Mouse (Mus musculus) limb, embryonic 13.5 days (tissue): ENCODE measurements around the gene Cep112. TPM values are rescaled to one million over a fixed set of nuclear protein-coding genes. Genes with fewer than 3 reads are reported as not detected.
"Not testable (repeated sequence)": the region's sequence is repeated elsewhere in the genome, so short reads cannot be mapped to it uniquely, and the experiment has no call there.

Source experiments
- ATAC-seq: fragments of 200-750 bp; cut with Nextera tagmentation; 2 replicates; pipeline ENCODE4 v1.8.0; 2017; ENCODE audit warnings: low read depth, moderate number of reproducible peaks, moderate TSS enrichment; ENCODE audit not compliant: low FRiP score
- H3K27ac ChIP-seq: fragments of 300-500 bp; sonication (generic); 2 replicates; pipeline ENCODE4 v1.5.1; 2015; ENCODE audit warnings: inconsistent platforms, mild to moderate bottlenecking, moderate library complexity
- H3K27me3 ChIP-seq: fragments of 300-500 bp; sonication (generic); 2 replicates; pipeline ENCODE4 v1.6.1; 2015; ENCODE audit warnings: mild to moderate bottlenecking, inconsistent platforms
- H3K36me3 ChIP-seq: fragments of 300-500 bp; sonication (generic); 2 replicates; pipeline ENCODE4 v1.6.1; 2015; ENCODE audit warnings: inconsistent platforms, mild to moderate bottlenecking, moderate library complexity
- H3K4me1 ChIP-seq: fragments of 300-500 bp; sonication (generic); 2 replicates; pipeline ENCODE4 v1.6.1; 2015; ENCODE audit warnings: inconsistent platforms
- H3K4me2 ChIP-seq: fragments of 300-500 bp; sonication (generic); replicated peaks from 2 replicates; pipeline ENCODE4 v1.6.1; 2015; ENCODE audit warnings: inconsistent platforms, mild to moderate bottlenecking, moderate library complexity
- H3K4me3 ChIP-seq: fragments of 300-500 bp; sonication (generic); 2 replicates; pipeline ENCODE4 v1.5.1; 2015; ENCODE audit warnings: moderate library complexity, mild to moderate bottlenecking, inconsistent platforms
- H3K9ac ChIP-seq: fragments of 300-500 bp; sonication (generic); 2 replicates; pipeline ENCODE4 v1.6.1; 2015; ENCODE audit warnings: mild to moderate bottlenecking, inconsistent platforms
- H3K9me3 ChIP-seq: fragments of 300-500 bp; sonication (generic); 2 replicates; pipeline ENCODE4 v1.6.1; 2016; ENCODE audit warnings: inconsistent platforms
- WGBS: fragments of 180-500 bp; shearing (Covaris S2); methylation state at CpG from one replicate; pipeline ENCODE4 v1.1.7; 2015; 5-methylcytosine and 5-hydroxymethylcytosine counted together
- polyA plus RNA-seq: library from polyadenylated mRNA; unstranded; fragments of >200 nt; fragmentation: Nextera tagmentation; extraction: Ambion mirVana; gene quantifications from 2 replicates; pipeline ENCODE4 v1.2.1, GENCODE M21; 2015

Gene Cep112
- polyA plus RNA-seq, 1 experiment from 2014 or later, result 20.7 TPM

- no peak overlapping the region for H3K4me3 ChIP-seq
- H3K27ac ChIP-seq, result no peak overlapping the region
- H3K4me1 ChIP-seq, result peaks cover 24% of the 10 kb centered on the region
- H3K4me2 ChIP-seq, result no peak overlapping the region
- no peak overlapping the region for H3K9ac ChIP-seq
- H3K36me3 ChIP-seq, result no peaks in the 10 kb centered on the region
- no peak for ATAC-seq
- no peaks in the 10 kb centered on the region for H3K27me3 ChIP-seq
- WGBS, result 37% methylated on average over 8 of the region's 8 CpGs
- H3K9me3 ChIP-seq, result no peaks in the 10 kb centered on the region
Observed at GRCm38 (mm10) chr11:108865746-108866145, 440.8 kb downstream of the Cep112 start.

GRCm38 (mm10) chr11:108867538-108867937 lies 442.5 kb downstream of the Cep112 start:
- WGBS, result 44% methylated on average over 6 of the region's 6 CpGs
- H3K4me3 ChIP-seq, result no peak overlapping the region
- no peaks in the 10 kb centered on the region for H3K9me3 ChIP-seq
- peak; percentile 54; the same call in 1 of the 2 replicates for ATAC-seq
- H3K27ac ChIP-seq, result peak overlapping the region; percentile 88
- no peak overlapping the region for H3K9ac ChIP-seq
- no peaks in the 10 kb centered on the region for H3K36me3 ChIP-seq
- H3K4me1 ChIP-seq, result peaks cover 21% of the 10 kb centered on the region
- H3K4me2 ChIP-seq, result peak overlapping the region; percentile 26; the same call in 1 of the 2 replicates
- no peaks in the 10 kb centered on the region for H3K27me3 ChIP-seq

- H3K9ac ChIP-seq, H3K27me3 ChIP-seq, H3K9me3 ChIP-seq, ATAC-seq, H3K4me3 ChIP-seq, H3K27ac ChIP-seq, H3K36me3 ChIP-seq, H3K4me2 ChIP-seq: not testable (repeated sequence)
- WGBS, result 87% methylated on average over 1 of the region's 1 CpGs
- H3K4me1 ChIP-seq, result peaks cover 21% of the 10 kb centered on the region
Observed at GRCm38 (mm10) chr11:108871284-108871683, 446.3 kb downstream of the Cep112 start.

GRCm38 (mm10) chr11:108871748-108872147 lies 446.8 kb downstream of the Cep112 start:
- Histone ChIP-seq H3K9me3 (no peaks in the 10 kb centered on the region), H3K4me3 (no peak overlapping the region), H3K36me3 (no peaks in the 10 kb centered on the region), H3K9ac (no peak overlapping the region), H3K4me1 (peaks cover 20% of the 10 kb centered on the region), H3K4me2 (no peak overlapping the region), H3K27ac (no peak overlapping the region), H3K27me3 (no peaks in the 10 kb centered on the region)
- WGBS, result 81% methylated on average over 3 of the region's 3 CpGs
- no peak for ATAC-seq

DNA sequence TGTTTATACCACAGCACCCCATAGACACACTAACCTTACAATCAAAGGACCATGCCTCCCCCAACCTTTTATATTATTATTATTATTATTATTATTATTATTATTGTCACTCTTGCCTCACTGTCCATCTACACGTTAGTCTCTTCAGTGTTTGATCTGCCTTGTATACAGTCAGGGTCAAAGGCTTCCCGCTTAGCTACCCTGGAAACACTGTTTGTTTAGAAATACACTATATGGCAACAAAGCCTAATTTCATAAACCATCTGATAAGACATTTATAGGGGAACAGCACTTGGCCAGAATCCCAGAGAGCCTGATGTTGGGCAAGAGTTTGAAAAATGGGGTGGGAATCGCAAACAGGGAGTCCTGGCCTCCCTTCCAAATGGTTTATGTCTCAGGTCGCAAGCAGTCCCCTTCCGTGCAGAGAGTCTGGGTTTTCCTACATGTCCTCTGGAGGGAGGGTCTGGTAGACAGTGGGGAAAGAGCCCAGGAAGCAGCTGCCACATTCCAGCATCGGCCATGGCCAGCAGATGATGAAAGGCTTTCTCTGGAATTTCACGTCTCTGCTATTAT lies 451.7 kb downstream of the Cep112 start:
- no peaks in the 10 kb centered on the region for H3K9me3 ChIP-seq
- 57% methylated on average over 7 of the region's 7 CpGs for WGBS
- H3K4me1 ChIP-seq, result peaks cover 20% of the 10 kb centered on the region
- no peaks in the 10 kb centered on the region for H3K27me3 ChIP-seq
- no peak overlapping the region for H3K9ac ChIP-seq
- no peak for ATAC-seq
- H3K4me3 ChIP-seq, result no peak overlapping the region
- no peaks in the 10 kb centered on the region for H3K36me3 ChIP-seq
- H3K4me2 ChIP-seq, result no peak overlapping the region
- H3K27ac ChIP-seq, result no peak overlapping the region

- H3K4me3 ChIP-seq, result no peak overlapping the region
- H3K27me3 ChIP-seq, result no peaks in the 10 kb centered on the region
- H3K36me3 ChIP-seq, result no peaks in the 10 kb centered on the region
- H3K9ac ChIP-seq, result no peak overlapping the region
- peaks cover 25% of the 10 kb centered on the region for H3K4me1 ChIP-seq
- no peaks in the 10 kb centered on the region for H3K9me3 ChIP-seq
- no peak overlapping the region for H3K27ac ChIP-seq
- 75% methylated on average over 5 of the region's 5 CpGs for WGBS
- no peak for ATAC-seq
- no peak overlapping the region for H3K4me2 ChIP-seq
Observed at GRCm38 (mm10) chr11:108877520-108877919, 452.5 kb downstream of the Cep112 start.

DNA sequence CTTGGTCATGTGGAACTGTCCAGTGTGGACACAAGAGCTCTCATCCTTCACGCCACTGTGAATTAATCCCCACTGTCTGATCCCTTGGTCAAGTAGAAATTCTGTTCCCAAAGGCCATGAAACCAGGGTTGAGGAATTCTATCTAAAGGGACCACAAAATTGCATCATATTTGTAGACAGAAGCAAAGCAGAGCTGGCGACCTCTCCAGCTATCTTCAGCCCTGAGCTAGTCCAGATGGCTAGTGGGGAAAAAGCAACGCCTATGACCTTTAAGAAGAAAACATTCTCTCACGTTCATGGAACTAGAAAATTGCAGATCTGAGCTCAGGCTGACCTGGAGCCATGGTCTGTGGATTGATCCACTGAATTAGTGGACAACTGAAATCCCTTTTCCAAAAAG lies 455.6 kb downstream of the Cep112 start:
- Histone ChIP-seq H3K27ac (no peak overlapping the region), H3K4me3 (no peak overlapping the region), H3K36me3 (no peaks in the 10 kb centered on the region), H3K9me3 (no peaks in the 10 kb centered on the region), H3K27me3 (no peaks in the 10 kb centered on the region), H3K4me1 (peaks cover 27% of the 10 kb centered on the region), H3K9ac (no peak overlapping the region), H3K4me2 (no peak overlapping the region)
- 78% methylated on average over 4 of the region's 4 CpGs for WGBS
- ATAC-seq, result no peak

DNA sequence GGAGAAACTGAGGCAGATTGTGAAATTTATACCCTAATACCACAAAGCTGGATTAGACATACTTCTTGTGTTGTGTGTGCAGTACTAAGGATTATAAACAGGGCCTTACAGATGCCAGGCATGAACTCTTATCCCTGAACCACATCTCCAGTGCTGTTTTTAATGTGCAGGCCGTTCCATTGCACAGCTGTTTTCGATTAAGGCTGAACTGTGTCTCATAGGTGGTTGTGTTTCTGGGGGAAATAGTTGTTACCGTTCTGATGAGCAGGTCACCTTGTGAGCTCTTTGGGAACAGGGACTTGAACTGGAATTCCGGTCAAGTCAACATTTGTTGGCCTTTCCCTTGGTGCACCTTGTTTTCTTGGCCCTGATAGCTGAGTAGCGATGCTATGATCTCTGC lies 456.7 kb downstream of the Cep112 start:
- H3K27me3 ChIP-seq, result no peaks in the 10 kb centered on the region
- no peaks in the 10 kb centered on the region for H3K9me3 ChIP-seq
- H3K4me3 ChIP-seq, result no peak overlapping the region
- 35% methylated on average over 5 of the region's 5 CpGs for WGBS
- 0 out of 2 replicates have a peak overlapping the region, but pooled peaks have one; percentile 1 for H3K27ac ChIP-seq
- no peak overlapping the region for H3K4me2 ChIP-seq
- no peak for ATAC-seq
- no peak overlapping the region for H3K9ac ChIP-seq
- H3K4me1 ChIP-seq, result peaks cover 28% of the 10 kb centered on the region
- no peaks in the 10 kb centered on the region for H3K36me3 ChIP-seq

- Histone ChIP-seq H3K4me1 (peaks cover 40% of the 10 kb centered on the region), H3K27me3 (no peaks in the 10 kb centered on the region), H3K27ac (no peak overlapping the region), H3K4me3 (no peak overlapping the region), H3K36me3 (no peaks in the 10 kb centered on the region), H3K4me2 (no peak overlapping the region), H3K9ac (no peak overlapping the region), H3K9me3 (no peaks in the 10 kb centered on the region)
- WGBS, result 51% methylated on average over 19 of the region's 19 CpGs
- no peak for ATAC-seq
Observed at GRCm38 (mm10) chr11:108885276-108885896, 460.4 kb downstream of the Cep112 start.

GRCm38 (mm10) chr11:108886060-108886459 lies 461.1 kb downstream of the Cep112 start:
- 82% methylated on average over 8 of the region's 8 CpGs for WGBS
- Histone ChIP-seq H3K4me2 (no peak overlapping the region), H3K4me3 (no peak overlapping the region), H3K27me3 (no peaks in the 10 kb centered on the region), H3K9ac (no peak overlapping the region), H3K9me3 (no peaks in the 10 kb centered on the region), H3K4me1 (peaks cover 39% of the 10 kb centered on the region), H3K27ac (no peak overlapping the region), H3K36me3 (no peaks in the 10 kb centered on the region)
- ATAC-seq, result no peak

DNA sequence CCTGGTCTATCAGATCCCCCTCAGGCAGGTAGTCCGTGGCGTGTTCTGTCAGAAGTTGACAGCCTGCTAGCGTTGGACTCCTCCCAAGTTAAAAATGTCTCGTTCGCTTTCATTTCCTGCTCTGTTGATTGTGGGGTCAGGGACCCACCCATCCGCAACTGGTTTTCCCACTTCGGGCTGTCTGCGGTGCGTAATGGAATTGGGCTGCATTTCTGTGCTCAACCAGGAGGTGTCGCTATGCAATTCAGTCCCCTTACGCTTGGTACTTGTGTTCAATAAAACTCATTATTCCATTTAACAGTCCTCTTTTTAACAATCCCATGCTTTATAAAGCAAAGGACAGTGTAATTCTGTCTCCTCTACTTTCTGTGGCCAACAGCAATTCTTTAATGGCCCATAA lies 464.1 kb downstream of the Cep112 start:
- H3K4me2 ChIP-seq, result no peak overlapping the region
- no peak for ATAC-seq
- no peaks in the 10 kb centered on the region for H3K36me3 ChIP-seq
- H3K4me3 ChIP-seq, result no peak overlapping the region
- no peak overlapping the region for H3K9ac ChIP-seq
- H3K27me3 ChIP-seq, result no peaks in the 10 kb centered on the region
- peaks cover 54% of the 10 kb centered on the region for H3K4me1 ChIP-seq
- H3K27ac ChIP-seq, result no peak overlapping the region
- 55% methylated on average over 11 of the region's 11 CpGs for WGBS
- no peaks in the 10 kb centered on the region for H3K9me3 ChIP-seq

DNA sequence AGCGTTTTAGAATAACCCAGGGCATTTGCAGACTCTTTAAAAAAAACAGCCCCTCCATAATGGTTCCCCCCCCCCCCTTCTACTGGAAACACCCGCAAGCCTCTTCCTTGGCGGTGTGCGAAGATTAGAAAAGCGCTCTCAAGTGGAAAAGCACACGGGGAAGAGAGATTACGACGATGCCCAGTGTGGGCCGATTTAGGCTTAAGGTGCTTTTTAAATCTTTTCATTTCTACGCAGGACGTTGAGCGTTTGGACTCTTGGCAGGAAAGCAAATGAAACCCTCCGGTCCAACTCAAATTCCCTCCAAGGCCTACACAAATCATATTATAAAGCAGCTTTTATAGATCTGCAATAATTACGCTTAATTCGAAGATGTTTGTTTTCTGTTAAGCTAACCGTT lies 465.6 kb downstream of the Cep112 start:
- Histone ChIP-seq H3K4me1 (peaks cover 57% of the 10 kb centered on the region), H3K4me3 (peak overlapping the region; percentile 43), H3K9ac (peak overlapping the region; percentile 35), H3K9me3 (no peaks in the 10 kb centered on the region), H3K27me3 (no peaks in the 10 kb centered on the region), H3K36me3 (no peaks in the 10 kb centered on the region), H3K4me2 (peak overlapping the region; percentile 74), H3K27ac (peak overlapping the region; percentile 97)
- no peak for ATAC-seq
- WGBS, result 8% methylated on average over 16 of the region's 16 CpGs
